In genomic region chr2:124171718-124172117, GRCm38 (mm10) we compare ENCODE assay signal across 24 mouse cellular contexts.
DNase-seq lines count a peak whose midpoint lies in the region; ATAC-seq and TF ChIP-seq lines count a peak whose summit lies in the region.
"Had no signal": no experiment of that assay in that cellular context is flagged by ENCODE, and none has a peak within 500 bp of the region (broad histone marks: within the 10 kb centered on the region; RNA-seq: fewer than 3 reads in every experiment).

No protein-coding gene starts in this region.

- no peaks in the 10 kb centered on the region for H3K36me3 ChIP-seq in hindbrain, embryonic 16.5 days (ENCODE audit: control insufficient read depth, insufficient read depth, low read length)
- H3K36me3 ChIP-seq in hindbrain, embryonic 13.5 days = no peaks in the 10 kb centered on the region
- H3K36me3 ChIP-seq in forebrain, embryonic 12.5 days (replicated peaks) = no peaks in the 10 kb centered on the region
- no peaks in the 10 kb centered on the region for H3K36me3 ChIP-seq in midbrain, embryonic 10.5 days
- H3K36me3 ChIP-seq in midbrain, postnatal 0 days (ENCODE audit: insufficient read depth, low read length) = no peaks in the 10 kb centered on the region
- H3K36me3 ChIP-seq: heart, embryonic 15.5 days; limb, embryonic 12.5 days; liver, embryonic 12.5 days had no signal

- TF ChIP-seq CTCF in midbrain, postnatal 0 days (IDR thresholded peaks at IDR 0.05) = no peak

- no peak overlapping the region for H3K9ac ChIP-seq in hindbrain, embryonic 16.5 days (ENCODE audit: low read depth, low read length)
- no peak overlapping the region for H3K9ac ChIP-seq in hindbrain, embryonic 13.5 days
- H3K9ac ChIP-seq in forebrain, embryonic 12.5 days = no peak overlapping the region
- H3K9ac ChIP-seq in midbrain, postnatal 0 days (replicated peaks; ENCODE audit: low read length, poor library complexity, severe bottlenecking) = no peak overlapping the region
- H3K9ac ChIP-seq: heart, embryonic 15.5 days; limb, embryonic 12.5 days; liver, embryonic 12.5 days had no signal

- no peak overlapping the region for H3K4me3 ChIP-seq in hindbrain, embryonic 16.5 days (ENCODE audit: low read length)
- H3K4me3 ChIP-seq in hindbrain, embryonic 13.5 days = no peak overlapping the region
- no peak overlapping the region for H3K4me3 ChIP-seq in forebrain, embryonic 12.5 days (replicated peaks)
- H3K4me3 ChIP-seq in midbrain, embryonic 10.5 days = no peak overlapping the region
- no peak overlapping the region for H3K4me3 ChIP-seq in midbrain, postnatal 0 days (ENCODE audit: low read depth, low read length)
- H3K4me3 ChIP-seq: erythroblast, embryonic 14.5 days; heart, adult 2 months; heart, embryonic 15.5 days; limb, embryonic 12.5 days; liver, embryonic 12.5 days; megakaryocyte, embryonic 14.5 days had no signal

- H3K27me3 ChIP-seq in hindbrain, embryonic 16.5 days (replicated peaks; ENCODE audit: control insufficient read depth, insufficient read depth, low read length) = no peaks in the 10 kb centered on the region
- H3K27me3 ChIP-seq in hindbrain, embryonic 13.5 days = no peaks in the 10 kb centered on the region
- no peaks in the 10 kb centered on the region for H3K27me3 ChIP-seq in forebrain, embryonic 12.5 days
- H3K27me3 ChIP-seq in midbrain, embryonic 10.5 days (ENCODE audit: low read depth, poor library complexity, severe bottlenecking) = no peaks in the 10 kb centered on the region
- no peaks in the 10 kb centered on the region for H3K27me3 ChIP-seq in midbrain, postnatal 0 days (ENCODE audit: insufficient read depth, low read length)
- H3K27me3 ChIP-seq: heart, embryonic 15.5 days; limb, embryonic 12.5 days; liver, embryonic 12.5 days; megakaryocyte, embryonic 14.5 days; Patski had no signal

- no peaks in the 10 kb centered on the region for H3K9me3 ChIP-seq in hindbrain, embryonic 16.5 days (ENCODE audit: control insufficient read depth, low read length)
- H3K9me3 ChIP-seq in hindbrain, embryonic 13.5 days = no peaks in the 10 kb centered on the region
- H3K9me3 ChIP-seq in forebrain, embryonic 12.5 days = no peaks in the 10 kb centered on the region
- H3K9me3 ChIP-seq in midbrain, embryonic 10.5 days (replicated peaks) = no peaks in the 10 kb centered on the region
- H3K9me3 ChIP-seq in midbrain, postnatal 0 days (ENCODE audit: low read length) = no peaks in the 10 kb centered on the region
- H3K9me3 ChIP-seq: heart, embryonic 15.5 days; limb, embryonic 12.5 days; liver, embryonic 12.5 days had no signal

- no peak overlapping the region for H3K27ac ChIP-seq in hindbrain, embryonic 16.5 days (ENCODE audit: low read depth, low read length)
- no peak overlapping the region for H3K27ac ChIP-seq in hindbrain, embryonic 13.5 days
- no peak overlapping the region for H3K27ac ChIP-seq in forebrain, embryonic 12.5 days
- H3K27ac ChIP-seq in midbrain, embryonic 10.5 days (replicated peaks) = no peak overlapping the region
- H3K27ac ChIP-seq in midbrain, postnatal 0 days (ENCODE audit: low read depth, low read length) = no peak overlapping the region
- H3K27ac ChIP-seq: heart, adult 2 months; heart, embryonic 15.5 days; limb, embryonic 12.5 days; liver, embryonic 12.5 days had no signal

- ATAC-seq in hindbrain, embryonic 16.5 days = peak; percentile 44; the same call in 1 of the 2 replicates
- no peak for ATAC-seq in hindbrain, embryonic 13.5 days (ENCODE audit: low FRiP score)
- peak; percentile 59; the same call in 1 of the 2 replicates for ATAC-seq in forebrain, embryonic 12.5 days (ENCODE audit: low FRiP score)
- ATAC-seq in midbrain, postnatal 0 days (ENCODE audit: low FRiP score) = no peak
- ATAC-seq: liver, embryonic 12.5 days; Patski had no signal

- WGBS in hindbrain, embryonic 16.5 days = 57% methylated on average over 3 of the region's 3 CpGs
- WGBS in hindbrain, embryonic 13.5 days = 69% methylated on average over 3 of the region's 3 CpGs
- 18% methylated on average over 3 of the region's 3 CpGs for WGBS in forebrain, embryonic 12.5 days
- 26% methylated on average over 3 of the region's 3 CpGs for WGBS in midbrain, embryonic 10.5 days
- WGBS in midbrain, postnatal 0 days = 38% methylated on average over 3 of the region's 3 CpGs

- peak; percentile 17 for DNase-seq in midbrain, embryonic 10.5 days (ENCODE audit: low spot score)
- DNase-seq in midbrain, postnatal 0 days (ENCODE audit: low spot score) = peak; percentile 28
- no peak for DNase-seq in spleen, postnatal 14 days (ENCODE audit: low spot score in 2 of 2)
- DNase-seq in thymus, postnatal 4 days = no peak
- DNase-seq: adrenal gland, postnatal 10 days; cerebellum, adult 18-20 months; cerebellum, postnatal 25 days; gastrocnemius, postnatal 14 days; heart, adult 2 months; heart, postnatal 4 days; kidney, adult 9 months; kidney, postnatal 25 days; layer of hippocampus, adult 9-11 months; lung, adult 2 months; thymus, postnatal 36 days had no signal

- H3K4me2 ChIP-seq in hindbrain, embryonic 16.5 days (ENCODE audit: low read length) = no peak overlapping the region
- H3K4me2 ChIP-seq in hindbrain, embryonic 13.5 days = no peak overlapping the region
- no peak overlapping the region for H3K4me2 ChIP-seq in forebrain, embryonic 12.5 days
- no peak overlapping the region for H3K4me2 ChIP-seq in midbrain, postnatal 0 days (ENCODE audit: low read depth, low read length, poor library complexity, severe bottlenecking)
- H3K4me2 ChIP-seq: heart, embryonic 15.5 days; limb, embryonic 12.5 days; liver, embryonic 12.5 days had no signal

- peaks cover 4% of the 10 kb centered on the region for H3K4me1 ChIP-seq in hindbrain, embryonic 16.5 days (ENCODE audit: control insufficient read depth, insufficient read depth, low read depth, low read length)
- H3K4me1 ChIP-seq in hindbrain, embryonic 13.5 days (replicated peaks) = peaks cover 8% of the 10 kb centered on the region
- H3K4me1 ChIP-seq in forebrain, embryonic 12.5 days = peaks cover 16% of the 10 kb centered on the region
- peaks cover 18% of the 10 kb centered on the region for H3K4me1 ChIP-seq in midbrain, embryonic 10.5 days
- no peaks in the 10 kb centered on the region for H3K4me1 ChIP-seq in midbrain, postnatal 0 days (ENCODE audit: insufficient read depth, low read length)
- H3K4me1 ChIP-seq: heart, embryonic 15.5 days; limb, embryonic 12.5 days; liver, embryonic 12.5 days; megakaryocyte, embryonic 14.5 days had no signal

Comparison
In these comparisons a context has a peak if more than half of its experiments do, and no peak if none do; other contexts are left out.
1. ATAC-seq: peak in hindbrain, embryonic 16.5 days (single experiment) and forebrain, embryonic 12.5 days (single experiment); none in hindbrain, embryonic 13.5 days (single experiment) and midbrain, postnatal 0 days (single experiment).
2. DNase-seq: peak in midbrain, embryonic 10.5 days (single experiment) and midbrain, postnatal 0 days (single experiment); none in spleen, postnatal 14 days (0 of 2) and thymus, postnatal 4 days (single experiment).